16 mouse cellular contexts compared by ENCODE assay signal in the genomic region with DNA sequence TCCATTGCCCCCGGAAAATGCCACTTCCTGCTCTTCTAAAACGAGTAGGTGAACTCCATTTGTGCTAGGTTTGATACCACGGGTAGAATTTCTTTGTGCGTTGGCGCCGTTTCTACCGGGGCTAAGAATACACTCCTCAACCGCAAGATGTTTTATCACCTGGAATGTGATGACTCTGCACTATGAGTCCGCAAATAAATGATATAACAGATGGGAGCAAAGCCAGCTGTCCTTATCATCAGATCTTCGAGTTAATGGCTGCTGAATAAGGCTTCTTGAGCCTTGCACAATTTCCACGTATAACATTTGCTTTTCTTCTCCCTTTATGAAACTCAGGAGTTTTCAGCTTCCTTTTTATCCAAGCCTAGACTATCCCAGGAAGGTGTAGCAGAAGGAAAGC.
"Had no signal": no experiment of that assay in that cellular context is flagged by ENCODE, and none has a peak within 500 bp of the region (broad histone marks: within the 10 kb centered on the region; RNA-seq: fewer than 3 reads in every experiment).

No protein-coding gene starts in this region.

- DNase-seq: liver, postnatal 0 days; lung, adult 2 months; lung, postnatal 14 days; lung, postnatal 36 days; right cerebral cortex, postnatal 14 days; thymus, adult 2 months; thymus, postnatal 25 days; thymus, postnatal 4 days had no signal

- H3K36me3 ChIP-seq: liver, embryonic 15.5 days; lung, embryonic 15.5 days; midbrain, embryonic 13.5 days; midbrain, embryonic 15.5 days; stomach, embryonic 15.5 days had no signal

- H3K27ac ChIP-seq: liver, embryonic 15.5 days; lung, embryonic 15.5 days; macrophage; midbrain, embryonic 13.5 days; midbrain, embryonic 15.5 days; stomach, embryonic 15.5 days; stomach, postnatal 0 days had no signal

- H3K9ac ChIP-seq: liver, embryonic 15.5 days; liver, postnatal 0 days; lung, embryonic 15.5 days; midbrain, embryonic 13.5 days; midbrain, embryonic 15.5 days; stomach, embryonic 15.5 days had no signal

- H3K4me3 ChIP-seq: liver, embryonic 15.5 days; lung, embryonic 15.5 days; megakaryocyte, embryonic 14.5 days; midbrain, embryonic 13.5 days; midbrain, embryonic 15.5 days; stomach, embryonic 15.5 days had no signal

- H3K4me1 ChIP-seq: liver, embryonic 15.5 days; megakaryocyte, embryonic 14.5 days; stomach, embryonic 15.5 days had no signal

- H3K27me3 ChIP-seq: liver, embryonic 15.5 days; lung, embryonic 15.5 days; megakaryocyte, embryonic 14.5 days; midbrain, embryonic 13.5 days; midbrain, embryonic 15.5 days; stomach, embryonic 15.5 days had no signal
